Mouse (Mus musculus) MEL-GATA-1-ER (cell line): ENCODE measurements around the gene Pced1b.

ENCODE experiments used
- DNase-seq: peaks from one replicate; pipeline ENCODE4 v3.0.0-alpha.2; 2012; ENCODE audit warnings: low read depth; ENCODE audit errors: extremely low read depth

Gene Pced1b

DNA sequence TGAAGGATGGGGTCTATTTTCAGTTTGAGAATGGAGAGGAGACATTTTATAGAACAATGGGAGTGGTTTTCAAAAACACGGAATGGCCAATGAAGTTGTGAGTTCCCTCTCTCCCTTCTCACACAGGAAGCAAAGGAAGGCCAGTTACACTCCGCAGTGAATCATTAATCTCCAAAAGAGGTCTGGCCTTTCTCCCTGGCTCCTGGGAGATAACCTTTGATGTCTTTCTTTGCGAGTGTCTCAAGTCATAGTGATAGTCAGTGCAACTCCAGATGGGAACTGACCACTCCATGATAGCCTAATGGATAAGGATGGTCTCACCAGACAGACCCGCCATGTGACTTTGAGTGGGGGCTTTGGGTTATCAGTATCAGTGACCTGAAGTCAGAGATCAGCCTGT, 185.3 kb downstream of the Pced1b start:
- no peak for DNase-seq
